Mouse (Mus musculus) midbrain, embryonic 13.5 days (tissue): ENCODE results near the gene 2510002D24Rik. TPM values are rescaled to one million over a fixed set of nuclear protein-coding genes. Genes with fewer than 3 reads are reported as not detected.
"Not testable (repeated sequence)": the region's sequence is repeated elsewhere in the genome, so short reads cannot be mapped to it uniquely, and the experiment has no call there.

Experiments used
- ATAC-seq: fragments of 200-750 bp; cut with Nextera tagmentation; 2 replicates; pipeline ENCODE4 v1.8.0; 2017; ENCODE audit warnings: mild to moderate bottlenecking, moderate TSS enrichment, moderate library complexity
- H3K27ac ChIP-seq: fragments of 300-500 bp; sonication (generic); 2 replicates; pipeline ENCODE4 v1.5.1; 2015; ENCODE audit warnings: inconsistent platforms, mild to moderate bottlenecking, moderate library complexity
- H3K27me3 ChIP-seq: fragments of 300-500 bp; sonication (generic); 2 replicates; pipeline ENCODE4 v1.6.1; 2015; ENCODE audit warnings: mild to moderate bottlenecking, inconsistent platforms
- H3K36me3 ChIP-seq: fragments of 300-500 bp; sonication (generic); 2 replicates; pipeline ENCODE4 v1.6.1; 2015; ENCODE audit warnings: mild to moderate bottlenecking, inconsistent platforms
- H3K4me1 ChIP-seq: fragments of 300-500 bp; sonication (generic); replicated peaks from 2 replicates; pipeline ENCODE4 v1.6.1; 2015; ENCODE audit warnings: inconsistent platforms
- H3K4me2 ChIP-seq: fragments of 300-500 bp; sonication (generic); replicated peaks from 2 replicates; pipeline ENCODE4 v1.6.1; 2015; ENCODE audit warnings: moderate library complexity, mild to moderate bottlenecking, inconsistent platforms
- H3K4me3 ChIP-seq: fragments of 300-500 bp; sonication (generic); replicated peaks from 2 replicates; pipeline ENCODE4 v1.5.1; 2015; ENCODE audit warnings: mild to moderate bottlenecking, inconsistent platforms
- H3K9ac ChIP-seq: fragments of 300-500 bp; sonication (generic); replicated peaks from 2 replicates; pipeline ENCODE4 v1.6.1; 2015; ENCODE audit warnings: mild to moderate bottlenecking, inconsistent platforms
- H3K9me3 ChIP-seq: fragments of 300-500 bp; sonication (generic); 2 replicates; pipeline ENCODE4 v1.6.1; 2016; ENCODE audit warnings: mild to moderate bottlenecking, inconsistent platforms
- WGBS: fragments of 180-500 bp; shearing (Covaris S2); methylation state at CpG from one replicate; pipeline ENCODE4 v1.1.7; 2015; 5-methylcytosine and 5-hydroxymethylcytosine counted together
- polyA plus RNA-seq: library from polyadenylated mRNA; unstranded; fragments of >200 nt; fragmentation: Nextera tagmentation; extraction: Ambion mirVana; gene quantifications from 2 replicates; pipeline ENCODE4 v1.2.1, GENCODE M21; 2015

The 2510002D24Rik gene
- polyA plus RNA-seq, 1 experiment from 2014 or later = 38.4 TPM

DNA sequence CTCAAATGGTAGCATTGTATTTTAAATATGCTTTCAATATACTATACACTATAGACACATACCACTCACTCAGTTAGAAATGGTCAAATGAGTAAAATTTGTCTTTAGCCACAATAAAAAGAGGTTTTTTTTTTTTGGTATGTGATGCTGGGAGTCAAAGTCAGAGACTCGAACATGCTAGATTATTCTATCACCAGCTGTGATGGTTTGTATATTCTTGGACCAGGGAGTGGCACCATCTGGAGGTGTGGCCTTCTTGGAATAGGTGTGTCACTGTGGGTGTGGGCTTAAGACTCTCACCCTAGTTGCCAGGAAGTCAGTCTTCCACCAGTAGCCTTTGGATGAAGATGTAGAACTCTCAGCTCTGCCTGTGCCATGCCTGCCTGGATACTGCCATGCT, 34.1 kb downstream of the 2510002D24Rik start:
- not testable (repeated sequence) for H3K27ac ChIP-seq, H3K4me2 ChIP-seq, ATAC-seq, H3K4me1 ChIP-seq, H3K9ac ChIP-seq, H3K4me3 ChIP-seq, H3K27me3 ChIP-seq, H3K9me3 ChIP-seq
- H3K36me3 ChIP-seq = peaks cover 44% of the 10 kb centered on the region
- 93% methylated on average over 1 of the region's 1 CpGs for WGBS

DNA sequence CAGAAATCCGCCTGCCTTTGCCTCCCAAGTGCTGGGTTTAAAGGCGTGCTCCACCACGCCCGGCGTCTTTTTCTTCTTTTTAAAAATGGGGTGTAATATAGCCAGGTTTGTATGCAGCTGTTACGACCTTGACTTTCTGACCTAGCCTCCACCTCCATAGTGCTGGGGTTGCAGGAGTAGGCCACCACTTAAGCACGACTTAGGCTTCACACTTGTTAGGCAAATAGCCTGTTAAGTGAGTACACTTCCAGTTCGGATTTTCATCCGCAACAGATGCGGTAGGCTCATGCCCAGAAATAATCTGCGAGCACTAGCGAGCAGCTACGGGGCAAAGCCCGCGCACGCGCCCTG, 39.7 kb downstream of the 2510002D24Rik start:
- peak; percentile 58; the same call in 1 of the 2 replicates for ATAC-seq
- 1% methylated on average over 17 of the region's 17 CpGs for WGBS

DNA sequence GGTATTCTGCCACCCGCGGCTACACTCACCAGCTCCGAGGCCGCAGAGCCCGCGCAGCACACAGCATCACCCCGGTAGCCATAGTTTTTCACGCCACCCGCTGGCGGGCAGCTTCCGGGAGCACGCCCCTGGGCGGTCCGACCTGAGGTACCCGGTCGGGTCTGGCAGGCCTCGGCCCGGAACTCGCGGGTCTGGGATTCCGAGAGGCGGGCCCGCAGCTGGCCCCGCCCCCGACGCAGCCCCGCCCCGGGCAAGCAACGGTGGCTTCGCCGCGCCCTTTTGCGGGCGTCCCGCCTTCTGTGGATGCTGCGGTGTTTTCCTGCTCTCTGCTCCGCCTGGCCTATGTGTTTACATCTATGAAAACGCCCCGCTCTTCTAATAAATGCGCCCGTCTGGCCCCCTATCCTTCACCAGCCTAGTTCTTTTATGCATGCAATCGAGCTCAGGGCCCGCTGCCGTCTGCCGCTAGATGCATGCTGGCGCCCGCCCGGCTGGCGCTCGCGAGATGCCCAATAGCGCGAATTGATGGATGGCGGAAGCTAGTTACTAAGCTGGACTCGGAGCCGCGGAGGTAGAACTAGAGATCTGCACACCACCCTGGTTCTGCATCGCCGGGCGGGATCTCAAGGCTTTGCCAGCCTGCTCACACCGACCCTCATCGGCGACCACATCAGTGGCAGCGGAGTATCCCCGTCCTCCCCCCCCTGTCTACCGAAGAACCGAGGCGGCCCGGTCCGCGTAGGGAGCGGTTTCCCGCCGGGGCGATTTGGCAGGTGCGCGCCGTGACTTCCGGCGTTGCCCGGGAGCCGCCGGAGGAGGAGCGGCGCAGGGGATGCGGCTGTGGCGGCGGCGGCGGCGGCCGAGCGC, 40.3 kb downstream of the 2510002D24Rik start, which contains the start of the genes Mrpl40 and Hira:
Mrpl40 (minus strand) TSS at position 421 of the 867 bp plus-strand sequence.
Hira (plus strand) TSS at position 596 of the 867 bp plus-strand sequence.
- ATAC-seq = peak; percentile 95
- Histone ChIP-seq H3K27ac (peak within 1 kb of the TSS; percentile 96), H3K4me3 (peak within 1 kb of the TSS; percentile 97), H3K9ac (peak within 1 kb of the TSS; percentile 94), H3K36me3 (peaks cover 33% of the 10 kb centered on the region), H3K27me3 (no peaks in the 10 kb centered on the region), H3K4me1 (peaks cover 40% of the 10 kb centered on the region), H3K4me2 (peak within 1 kb of the TSS; percentile 73), H3K9me3 (no peaks in the 10 kb centered on the region)
- under 1% methylated on average over 90 of the region's 93 CpGs for WGBS

More for the DNA sequence above, 39.7 kb downstream of the 2510002D24Rik start:
- H3K27me3 ChIP-seq = no peaks in the 10 kb centered on the region
- H3K4me2 ChIP-seq = peak overlapping the region; percentile 73
- H3K4me1 ChIP-seq = peaks cover 36% of the 10 kb centered on the region
- H3K9ac ChIP-seq = peak overlapping the region; percentile 94
- peak overlapping the region; percentile 96 for H3K27ac ChIP-seq
- no peaks in the 10 kb centered on the region for H3K9me3 ChIP-seq
- H3K4me3 ChIP-seq = peak overlapping the region; percentile 97
- peaks cover 35% of the 10 kb centered on the region for H3K36me3 ChIP-seq

DNA sequence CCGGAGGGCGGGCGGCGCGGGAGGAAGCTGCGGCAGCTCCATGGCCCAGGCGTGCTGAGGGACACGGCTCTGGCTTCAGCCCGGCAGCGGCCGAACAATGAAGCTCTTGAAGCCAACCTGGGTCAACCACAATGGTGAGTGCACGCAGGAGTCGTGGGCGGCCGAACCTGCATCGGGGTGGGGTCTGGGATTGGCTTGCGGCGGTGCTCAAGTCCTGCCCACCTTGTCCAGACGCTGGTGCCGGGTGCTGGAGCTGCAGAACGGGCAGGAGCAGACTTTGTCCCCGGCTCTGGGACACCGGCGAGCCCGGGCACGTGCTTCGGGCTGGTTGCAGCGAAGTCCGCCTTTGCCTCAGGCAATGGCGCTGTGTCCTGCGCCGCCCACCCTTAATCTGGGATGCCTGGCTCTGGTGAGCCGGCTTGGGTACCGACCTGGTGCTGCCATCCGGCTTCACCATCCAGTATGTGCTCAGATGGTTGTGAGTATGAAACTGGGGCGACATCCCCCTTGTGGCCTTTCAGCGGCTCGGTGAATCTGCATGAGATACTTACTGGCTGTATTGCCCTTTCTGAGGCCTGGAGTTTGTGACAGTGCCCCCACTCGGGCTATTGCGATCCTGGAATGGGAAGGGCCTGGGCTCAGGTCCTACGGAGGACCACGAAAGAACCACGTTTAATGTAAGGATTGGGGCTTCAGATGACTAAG, 41.2 kb downstream of the 2510002D24Rik start:
- H3K4me2 ChIP-seq = peak overlapping the region; percentile 73
- peak; percentile 55 for ATAC-seq
- peak overlapping the region; percentile 97 for H3K4me3 ChIP-seq
- H3K27me3 ChIP-seq = no peaks in the 10 kb centered on the region
- under 1% methylated on average over 42 of the region's 43 CpGs for WGBS
- H3K9me3 ChIP-seq = no peaks in the 10 kb centered on the region
- H3K9ac ChIP-seq = peak overlapping the region; percentile 94
- H3K4me1 ChIP-seq = peaks cover 40% of the 10 kb centered on the region
- H3K27ac ChIP-seq = peak overlapping the region; percentile 96
- H3K36me3 ChIP-seq = peaks cover 24% of the 10 kb centered on the region

DNA sequence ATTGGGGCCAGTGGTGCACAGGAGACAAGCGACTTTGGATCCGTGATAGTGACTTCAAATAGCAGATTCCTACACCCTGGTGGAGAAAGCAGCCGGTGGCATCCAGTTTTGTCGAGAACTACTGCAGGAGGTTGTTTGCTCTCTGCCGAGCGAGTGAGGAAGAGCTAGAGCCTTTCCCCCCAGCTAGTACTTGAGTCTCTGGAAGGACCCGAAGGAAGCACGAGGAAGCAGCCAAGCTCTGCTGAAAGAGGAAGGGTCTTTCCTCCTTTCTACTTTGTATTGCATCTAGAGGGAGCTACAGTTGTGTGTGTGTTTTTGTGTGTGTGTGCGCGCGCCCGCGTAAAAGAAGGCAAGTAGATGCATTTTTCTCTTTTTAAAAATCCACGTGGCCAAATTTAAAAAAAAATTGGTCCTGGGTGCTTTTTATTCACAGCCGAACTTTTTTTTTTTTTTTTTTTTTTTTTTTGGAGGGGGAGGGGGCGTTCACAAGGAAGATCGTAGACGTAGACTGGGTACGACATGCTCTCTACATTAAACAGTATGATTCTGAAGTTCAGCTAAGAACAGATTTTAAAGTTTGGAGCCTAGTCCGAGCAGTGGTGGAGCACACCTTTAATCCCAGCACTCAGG, 41.8 kb downstream of the 2510002D24Rik start:
- ATAC-seq = no peak
- 33% methylated on average over 20 of the region's 20 CpGs for WGBS
- no peaks in the 10 kb centered on the region for H3K9me3 ChIP-seq
- peak overlapping the region; percentile 94 for H3K9ac ChIP-seq
- H3K27me3 ChIP-seq = no peaks in the 10 kb centered on the region
- H3K4me3 ChIP-seq = peak overlapping the region; percentile 97
- H3K4me2 ChIP-seq = peak overlapping the region; percentile 73
- peaks cover 23% of the 10 kb centered on the region for H3K36me3 ChIP-seq
- H3K27ac ChIP-seq = peak overlapping the region; percentile 96
- H3K4me1 ChIP-seq = peaks cover 40% of the 10 kb centered on the region

DNA sequence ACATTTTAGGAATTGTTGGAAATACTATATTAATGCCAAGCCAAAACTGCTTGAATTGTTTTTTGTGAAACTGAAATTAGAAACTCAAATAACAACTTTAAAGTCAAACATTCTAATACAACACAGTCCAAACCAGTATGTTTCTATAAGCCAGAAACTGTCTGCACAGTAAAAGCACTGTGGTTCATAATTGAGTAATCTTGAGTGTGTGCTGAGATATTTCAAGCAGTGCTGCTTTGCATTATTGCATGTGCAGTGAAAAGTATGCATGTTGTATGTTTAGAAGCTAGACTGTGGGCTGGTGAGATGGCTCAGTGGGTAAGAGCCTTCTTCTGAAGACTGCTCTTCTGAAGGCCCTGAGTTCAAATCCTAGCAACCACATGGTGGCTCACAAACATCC, 47.7 kb downstream of the 2510002D24Rik start:
- no peak for ATAC-seq
- H3K27me3 ChIP-seq = no peaks in the 10 kb centered on the region
- peaks cover 24% of the 10 kb centered on the region for H3K4me1 ChIP-seq
- H3K9ac ChIP-seq = no peak overlapping the region
- H3K36me3 ChIP-seq = peaks cover 18% of the 10 kb centered on the region
- H3K9me3 ChIP-seq = no peaks in the 10 kb centered on the region
- no peak overlapping the region for H3K27ac ChIP-seq
- no peak overlapping the region for H3K4me3 ChIP-seq
- H3K4me2 ChIP-seq = no peak overlapping the region

Other genes starting within 250 kb of the 2510002D24Rik start
- 0.34 and 0.71 TPM in 2 replicates for gene Tbx1, start 245.9 kb upstream of the 2510002D24Rik start, polyA plus RNA-seq
- gene Gp1bb, start 214.2 kb upstream of the 2510002D24Rik start, polyA plus RNA-seq = 8.2 and 10.5 TPM in 2 replicates
- 16.5 and 18.3 TPM in 2 replicates for gene Gm49601, start 210.2 kb upstream of the 2510002D24Rik start, polyA plus RNA-seq
- gene Sept5, start 206.6 kb upstream of the 2510002D24Rik start, polyA plus RNA-seq = 149 and 151 TPM in 2 replicates
- 59.1 and 68.2 TPM in 2 replicates for gene Cldn5, start 59.7 kb upstream of the 2510002D24Rik start, polyA plus RNA-seq
- gene Ufd1, start 24.8 kb upstream of the 2510002D24Rik start, polyA plus RNA-seq = 112 and 121 TPM in 2 replicates
- 17.4 and 18.5 TPM in 2 replicates for gene Cdc45, start 24.6 kb upstream of the 2510002D24Rik start, polyA plus RNA-seq
- gene Gm28539, start within 50 bp of the 2510002D24Rik start, polyA plus RNA-seq = 0.23 TPM in 1 of 2 replicates, not detected in the other
- 70.2 and 74.3 TPM in 2 replicates for gene Mrpl40, start 40.3 kb downstream of the 2510002D24Rik start, polyA plus RNA-seq
- 23.6 and 23.8 TPM in 2 replicates for gene Hira, start 40.5 kb downstream of the 2510002D24Rik start, polyA plus RNA-seq